Mouse (Mus musculus) lung, embryonic 15.5 days (tissue): Measurements from ENCODE around the gene Stk11. TPM values are rescaled to one million over a fixed set of nuclear protein-coding genes. Genes with fewer than 3 reads are reported as not detected.
A peak's percentile ranks its signal among the peaks of the same experiment; 100 is the strongest.

Experiments
- ATAC-seq: fragments of 200-750 bp; cut with Nextera tagmentation; 2 replicates; pipeline ENCODE4 v1.8.0; 2017; ENCODE audit warnings: moderate number of reproducible peaks, borderline replicate concordance; ENCODE audit not compliant: low FRiP score, low TSS enrichment; ENCODE audit errors: extremely low read depth
- H3K27ac ChIP-seq: fragments of 300-500 bp; sonication (generic); 2 replicates; pipeline ENCODE4 v1.5.1; 2015; ENCODE audit warnings: moderate library complexity, mild to moderate bottlenecking, inconsistent platforms
- H3K27me3 ChIP-seq: fragments of 300-500 bp; sonication (generic); 2 replicates; pipeline ENCODE4 v1.6.1; 2015; ENCODE audit warnings: inconsistent platforms
- H3K36me3 ChIP-seq: fragments of 300-500 bp; sonication (generic); 2 replicates; pipeline ENCODE4 v1.6.1; 2015; ENCODE audit warnings: inconsistent platforms
- H3K4me1 ChIP-seq: fragments of 300-500 bp; sonication (generic); 2 replicates; pipeline ENCODE4 v1.6.1; 2015; ENCODE audit warnings: inconsistent platforms
- H3K4me2 ChIP-seq: fragments of 300-500 bp; sonication (generic); 2 replicates; pipeline ENCODE4 v1.6.1; 2015; ENCODE audit warnings: inconsistent platforms, mild to moderate bottlenecking, moderate library complexity
- H3K4me3 ChIP-seq: fragments of 300-500 bp; sonication (generic); 2 replicates; pipeline ENCODE4 v1.5.1; 2015; ENCODE audit warnings: mild to moderate bottlenecking, inconsistent platforms
- H3K9ac ChIP-seq: fragments of 300-500 bp; sonication (generic); 2 replicates; pipeline ENCODE4 v1.6.1; 2015; ENCODE audit warnings: inconsistent platforms
- H3K9me3 ChIP-seq: fragments of 300-500 bp; sonication (generic); 2 replicates; pipeline ENCODE4 v1.6.1; 2016; ENCODE audit warnings: inconsistent platforms
- WGBS: fragments of 180-500 bp; shearing (Covaris S2); methylation state at CpG from one replicate; pipeline ENCODE4 v1.1.7; 2015; 5-methylcytosine and 5-hydroxymethylcytosine counted together
- polyA plus RNA-seq: library from polyadenylated mRNA; unstranded; fragments of >200 nt; fragmentation: Nextera tagmentation; extraction: Ambion mirVana; gene quantifications from 2 replicates; pipeline ENCODE4 v1.2.1, GENCODE M21; 2015

Stk11 gene
- polyA plus RNA-seq, 1 experiment from 2014 or later = 18.6 TPM

GRCm38 (mm10) chr10:80080396-80081070 is 35.1 kb upstream of the Stk11 start:
- ATAC-seq = no peak
- peaks cover 17% of the 10 kb centered on the region for H3K4me1 ChIP-seq
- H3K36me3 ChIP-seq = peaks cover 30% of the 10 kb centered on the region
- no peak overlapping the region for H3K9ac ChIP-seq
- H3K27ac ChIP-seq = no peak overlapping the region
- no peak overlapping the region for H3K4me3 ChIP-seq
- WGBS = 74% methylated on average over 16 of the region's 16 CpGs
- no peaks in the 10 kb centered on the region for H3K9me3 ChIP-seq
- no peak overlapping the region for H3K4me2 ChIP-seq
- no peaks in the 10 kb centered on the region for H3K27me3 ChIP-seq

GRCm38 (mm10) chr10:80081075-80081474 is 34.5 kb upstream of the Stk11 start:
- no peak overlapping the region for H3K4me3 ChIP-seq
- H3K27me3 ChIP-seq = no peaks in the 10 kb centered on the region
- WGBS = 74% methylated on average over 3 of the region's 3 CpGs
- H3K4me1 ChIP-seq = peaks cover 19% of the 10 kb centered on the region
- no peak for ATAC-seq
- no peak overlapping the region for H3K9ac ChIP-seq
- H3K36me3 ChIP-seq = peaks cover 30% of the 10 kb centered on the region
- H3K9me3 ChIP-seq = no peaks in the 10 kb centered on the region
- no peak overlapping the region for H3K4me2 ChIP-seq
- no peak overlapping the region for H3K27ac ChIP-seq

- H3K4me3 ChIP-seq = no peak overlapping the region
- no peaks in the 10 kb centered on the region for H3K9me3 ChIP-seq
- no peaks in the 10 kb centered on the region for H3K27me3 ChIP-seq
- WGBS = 29% methylated on average over 9 of the region's 9 CpGs
- peak; percentile 78 for ATAC-seq
- no peak overlapping the region for H3K9ac ChIP-seq
- H3K36me3 ChIP-seq = peaks cover 26% of the 10 kb centered on the region
- H3K4me1 ChIP-seq = peaks cover 28% of the 10 kb centered on the region
- H3K27ac ChIP-seq = peak overlapping the region; percentile 62
- no peak overlapping the region; the same call in 1 of the 2 replicates for H3K4me2 ChIP-seq
Observed at GRCm38 (mm10) chr10:80084817-80085487, 30.7 kb upstream of the Stk11 start.

- peaks cover 11% of the 10 kb centered on the region for H3K36me3 ChIP-seq
- no peak overlapping the region for H3K4me3 ChIP-seq
- H3K9me3 ChIP-seq = no peaks in the 10 kb centered on the region
- 79% methylated on average over 3 of the region's 3 CpGs for WGBS
- H3K27ac ChIP-seq = no peak overlapping the region
- no peak overlapping the region for H3K4me2 ChIP-seq
- no peak overlapping the region for H3K9ac ChIP-seq
- ATAC-seq = no peak
- no peaks in the 10 kb centered on the region for H3K27me3 ChIP-seq
- H3K4me1 ChIP-seq = peaks cover 28% of the 10 kb centered on the region
Observed at GRCm38 (mm10) chr10:80086847-80087246, 28.8 kb upstream of the Stk11 start.

GRCm38 (mm10) chr10:80087483-80087882 is 28.1 kb upstream of the Stk11 start:
- Histone ChIP-seq H3K4me1 (peaks cover 33% of the 10 kb centered on the region), H3K27ac (no peak overlapping the region), H3K4me2 (no peak overlapping the region), H3K4me3 (no peak overlapping the region), H3K9ac (no peak overlapping the region), H3K36me3 (peaks cover 4% of the 10 kb centered on the region; the same call in 1 of the 2 replicates), H3K9me3 (no peaks in the 10 kb centered on the region), H3K27me3 (no peaks in the 10 kb centered on the region)
- 86% methylated on average over 8 of the region's 8 CpGs for WGBS
- no peak for ATAC-seq

GRCm38 (mm10) chr10:80089146-80089545 is 26.5 kb upstream of the Stk11 start:
- H3K27me3 ChIP-seq = no peaks in the 10 kb centered on the region
- no peak for ATAC-seq
- H3K9me3 ChIP-seq = no peaks in the 10 kb centered on the region

GRCm38 (mm10) chr10:80091527-80091926 is 24.1 kb upstream of the Stk11 start:
- no peaks in the 10 kb centered on the region for H3K27me3 ChIP-seq
- H3K4me3 ChIP-seq = no peak overlapping the region
- no peak overlapping the region for H3K4me2 ChIP-seq
- 89% methylated on average over 6 of the region's 6 CpGs for WGBS
- ATAC-seq = no peak
- peaks cover 37% of the 10 kb centered on the region for H3K4me1 ChIP-seq
- no peak overlapping the region for H3K9ac ChIP-seq
- no peak overlapping the region for H3K27ac ChIP-seq
- no peaks in the 10 kb centered on the region for H3K9me3 ChIP-seq
- H3K36me3 ChIP-seq = no peaks in the 10 kb centered on the region

More at GRCm38 (mm10) chr10:80089146-80089545, 26.5 kb upstream of the Stk11 start:
- WGBS = 42% methylated on average over 4 of the region's 4 CpGs
- no peak overlapping the region for H3K27ac ChIP-seq
- H3K4me3 ChIP-seq = no peak overlapping the region
- no peaks in the 10 kb centered on the region for H3K36me3 ChIP-seq
- H3K9ac ChIP-seq = no peak overlapping the region
- H3K4me1 ChIP-seq = peaks cover 39% of the 10 kb centered on the region
- H3K4me2 ChIP-seq = no peak overlapping the region

- 57% methylated on average over 5 of the region's 5 CpGs for WGBS
- Histone ChIP-seq H3K9me3 (no peaks in the 10 kb centered on the region), H3K4me2 (no peak overlapping the region), H3K9ac (no peak overlapping the region), H3K27ac (peak overlapping the region; percentile 52; the same call in 1 of the 2 replicates), H3K4me1 (peaks cover 44% of the 10 kb centered on the region), H3K36me3 (no peaks in the 10 kb centered on the region), H3K27me3 (no peaks in the 10 kb centered on the region), H3K4me3 (no peak overlapping the region)
- peak; percentile 8; the same call in 1 of the 2 replicates for ATAC-seq
Observed at GRCm38 (mm10) chr10:80092690-80093089, 22.9 kb upstream of the Stk11 start.

- WGBS = 83% methylated on average over 6 of the region's 6 CpGs
- Histone ChIP-seq H3K4me1 (peaks cover 56% of the 10 kb centered on the region), H3K4me3 (no peak overlapping the region), H3K9ac (no peak overlapping the region), H3K27ac (no peak overlapping the region), H3K4me2 (no peak overlapping the region), H3K27me3 (no peaks in the 10 kb centered on the region), H3K9me3 (no peaks in the 10 kb centered on the region), H3K36me3 (no peaks in the 10 kb centered on the region)
- ATAC-seq = no peak
Observed at GRCm38 (mm10) chr10:80094085-80094484, 21.5 kb upstream of the Stk11 start.

- Histone ChIP-seq H3K9ac (no peak overlapping the region), H3K27ac (no peak overlapping the region), H3K27me3 (no peaks in the 10 kb centered on the region), H3K4me1 (peaks cover 56% of the 10 kb centered on the region), H3K4me2 (no peak overlapping the region), H3K4me3 (no peak overlapping the region), H3K9me3 (no peaks in the 10 kb centered on the region), H3K36me3 (no peaks in the 10 kb centered on the region)
- ATAC-seq = no peak
- WGBS = 61% methylated on average over 3 of the region's 3 CpGs
Observed at GRCm38 (mm10) chr10:80094684-80095083, 20.9 kb upstream of the Stk11 start.

GRCm38 (mm10) chr10:80095547-80095946 is 20.1 kb upstream of the Stk11 start:
- Histone ChIP-seq H3K4me1 (peaks cover 56% of the 10 kb centered on the region), H3K9me3 (no peaks in the 10 kb centered on the region), H3K27me3 (no peaks in the 10 kb centered on the region), H3K9ac (no peak overlapping the region), H3K36me3 (no peaks in the 10 kb centered on the region), H3K4me3 (no peak overlapping the region), H3K4me2 (no peak overlapping the region), H3K27ac (peak overlapping the region; percentile 50)
- WGBS = 77% methylated on average over 5 of the region's 5 CpGs
- no peak for ATAC-seq

GRCm38 (mm10) chr10:80097275-80097674 is 18.3 kb upstream of the Stk11 start:
- Histone ChIP-seq H3K4me3 (no peak overlapping the region), H3K9me3 (no peaks in the 10 kb centered on the region), H3K27ac (peak overlapping the region; percentile 91), H3K4me1 (peaks cover 65% of the 10 kb centered on the region), H3K9ac (no peak overlapping the region), H3K27me3 (no peaks in the 10 kb centered on the region), H3K36me3 (no peaks in the 10 kb centered on the region), H3K4me2 (peak overlapping the region; percentile 33)
- ATAC-seq = peak; percentile 42
- 14% methylated on average over 5 of the region's 7 CpGs for WGBS
